Mouse (Mus musculus): Measurements from ENCODE around the gene Ss18l1.

The Ss18l1 gene

DNA sequence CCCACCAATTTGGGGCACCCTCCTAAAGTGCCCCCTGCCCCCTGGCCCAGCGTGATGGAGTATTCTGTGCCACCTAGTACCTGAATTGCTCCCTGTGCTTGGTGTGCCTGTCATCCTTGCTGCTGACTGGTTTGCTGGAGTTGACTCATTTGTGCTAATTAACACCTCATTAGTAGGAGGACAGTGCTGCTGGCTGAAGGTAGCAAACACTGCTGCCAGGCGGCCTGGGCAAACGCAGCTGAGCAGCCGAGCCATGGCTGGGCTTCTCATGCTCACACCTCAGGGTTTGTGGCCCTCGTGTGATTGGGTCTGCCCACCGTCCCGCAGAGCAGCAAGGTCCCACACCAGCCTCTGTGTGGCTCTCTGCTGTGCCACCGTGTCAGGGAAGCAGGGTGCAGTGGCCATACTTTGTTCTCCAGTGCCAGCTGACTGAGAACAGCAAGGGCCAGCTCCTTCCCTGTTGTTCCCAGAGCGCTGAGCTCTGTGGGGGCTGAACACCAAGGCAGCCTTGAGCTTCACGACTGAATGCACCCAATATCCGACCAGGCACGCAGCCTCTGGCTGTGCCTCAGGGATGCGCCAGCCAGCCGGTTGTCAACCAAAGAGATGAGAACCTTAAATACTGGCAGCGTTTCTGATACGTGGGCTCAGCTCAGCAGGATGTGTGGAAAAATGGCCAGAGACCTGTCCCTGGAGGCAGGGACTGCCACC is 43.8 kb downstream of the Ss18l1 start:
- no peak for DNase-seq (ENCODE audit: low spot score)

DNA sequence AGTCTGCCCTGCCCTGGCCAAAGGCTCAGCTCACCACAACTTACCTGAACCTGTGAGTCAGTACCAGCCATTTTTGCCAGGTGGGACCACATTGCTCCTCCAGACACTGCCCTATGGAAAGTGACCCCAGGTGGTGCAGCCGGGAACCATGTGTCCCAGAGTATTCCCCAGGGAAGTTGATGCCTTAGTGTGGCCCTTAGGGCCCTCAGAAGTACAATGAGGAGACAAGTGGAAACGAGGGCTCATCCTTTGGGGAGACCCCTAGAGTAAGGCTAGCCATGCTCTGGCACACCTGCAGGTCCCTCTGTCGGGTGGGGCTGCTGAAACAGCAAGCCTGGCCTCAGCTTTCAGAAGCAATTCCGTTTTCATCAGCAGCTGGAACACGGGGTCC is 44.3 kb downstream of the Ss18l1 start:
- DNase-seq (ENCODE audit: low spot score), result no peak

DNA sequence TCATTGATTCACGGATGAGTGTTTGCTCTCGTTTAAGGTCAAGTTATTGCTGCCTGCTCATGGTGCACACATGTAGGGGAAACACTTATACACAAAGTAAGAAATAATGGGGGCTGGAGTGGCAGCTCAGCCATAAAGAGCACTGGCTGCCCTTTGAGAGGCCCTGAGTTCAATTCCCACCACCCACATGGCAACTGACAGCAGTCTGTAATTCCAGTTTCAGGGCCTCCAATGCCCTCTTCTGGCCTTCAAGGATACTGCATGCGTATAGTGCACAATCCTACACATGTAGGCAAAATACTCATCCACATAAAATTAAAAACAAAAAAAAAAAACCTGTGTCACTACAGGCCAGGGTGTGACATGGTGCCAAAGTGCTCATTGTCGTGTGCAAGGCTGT is 45.2 kb downstream of the Ss18l1 start:
- DNase-seq (ENCODE audit: low spot score), result no peak

DNA sequence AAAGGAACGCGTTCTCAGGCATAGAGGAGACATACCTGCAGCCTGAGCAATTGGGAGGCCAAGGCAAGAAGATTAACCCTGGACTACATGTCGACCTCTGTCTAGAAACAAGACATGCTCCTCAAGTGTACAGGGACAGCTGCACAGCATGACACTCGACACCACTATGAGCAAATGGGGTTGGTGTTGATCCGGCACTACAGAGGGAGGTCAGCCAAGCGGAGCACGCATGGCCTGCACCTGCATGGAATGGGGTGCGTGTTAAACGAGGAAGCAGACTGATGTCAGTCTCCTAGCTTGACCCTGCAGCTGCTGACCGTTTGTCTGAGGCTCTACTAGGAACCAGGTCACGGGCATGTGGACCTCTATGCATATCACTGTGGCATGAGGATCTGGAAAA is 48.0 kb downstream of the Ss18l1 start:
- DNase-seq (ENCODE audit: low spot score), result no peak

DNA sequence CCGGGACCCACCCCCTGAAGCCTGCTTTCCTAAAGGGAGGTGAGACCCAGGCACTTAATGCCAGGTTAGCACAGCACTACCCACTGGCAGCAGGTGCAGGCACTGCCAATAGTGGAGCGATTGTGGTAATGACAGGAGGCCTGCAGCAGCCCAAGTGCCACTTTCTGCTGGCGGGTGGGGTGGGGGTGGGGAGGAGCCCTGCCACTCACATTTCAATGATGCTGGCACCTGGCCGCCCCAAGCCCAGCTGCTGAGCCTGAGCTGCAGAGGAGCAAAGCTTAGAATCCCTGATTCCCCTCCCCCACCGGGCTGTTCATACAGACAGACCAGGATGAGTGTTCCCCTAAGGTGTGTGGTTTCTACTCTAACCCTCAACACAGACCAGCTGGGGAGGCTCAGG is 53.4 kb downstream of the Ss18l1 start:
- DNase-seq (ENCODE audit: low spot score), result no peak

DNA sequence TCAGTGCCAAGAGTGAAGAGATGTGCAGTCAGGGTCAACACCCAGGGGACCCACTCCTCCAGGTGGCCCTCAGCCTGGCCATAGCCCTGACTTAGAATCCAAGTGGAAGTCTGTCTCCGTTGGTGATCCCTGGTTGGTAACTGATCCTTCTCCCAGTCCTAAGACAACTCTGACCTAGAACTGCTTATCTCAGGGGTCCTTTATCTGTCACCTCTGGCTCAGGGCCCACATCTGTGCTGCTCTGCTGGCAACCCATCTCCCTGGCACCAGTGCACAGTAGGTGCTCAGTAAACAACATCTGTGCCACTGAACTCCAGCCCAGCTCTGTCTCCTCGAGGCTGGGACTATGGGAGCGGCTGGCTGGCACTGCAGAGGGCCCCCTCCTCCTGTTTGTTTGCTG is 55.3 kb downstream of the Ss18l1 start:
- DNase-seq (ENCODE audit: low spot score), result no peak

DNA sequence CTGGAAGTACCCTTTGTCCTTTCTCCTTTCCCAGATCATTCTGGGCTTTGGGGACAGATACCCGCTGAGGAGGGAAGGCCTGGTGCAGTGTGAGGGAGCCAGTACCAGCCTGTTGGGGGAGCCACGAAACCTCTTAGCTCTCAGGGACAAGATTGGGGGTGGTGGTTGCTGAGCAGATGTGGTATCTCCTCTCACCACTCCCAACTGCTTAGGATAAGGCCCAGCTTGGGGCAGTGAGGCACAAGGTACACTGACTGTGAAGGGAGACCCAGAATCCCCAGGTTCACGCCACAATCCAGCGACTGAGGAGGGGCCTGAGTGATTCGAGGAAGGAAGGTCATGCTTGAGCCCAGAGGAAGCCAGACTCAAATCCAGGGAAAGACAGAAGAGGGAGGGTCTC is 55.9 kb downstream of the Ss18l1 start:
- no peak for DNase-seq (ENCODE audit: low spot score)

GRCm38 (mm10) chr2:180099529-180099928 is 57.2 kb downstream of the Ss18l1 start:
- DNase-seq (ENCODE audit: low spot score), result no peak

- DNase-seq (ENCODE audit: low spot score), result no peak
These were observed 61.1 kb downstream of the Ss18l1 start for GRCm38 (mm10) chr2:180103151-180103977.

DNA sequence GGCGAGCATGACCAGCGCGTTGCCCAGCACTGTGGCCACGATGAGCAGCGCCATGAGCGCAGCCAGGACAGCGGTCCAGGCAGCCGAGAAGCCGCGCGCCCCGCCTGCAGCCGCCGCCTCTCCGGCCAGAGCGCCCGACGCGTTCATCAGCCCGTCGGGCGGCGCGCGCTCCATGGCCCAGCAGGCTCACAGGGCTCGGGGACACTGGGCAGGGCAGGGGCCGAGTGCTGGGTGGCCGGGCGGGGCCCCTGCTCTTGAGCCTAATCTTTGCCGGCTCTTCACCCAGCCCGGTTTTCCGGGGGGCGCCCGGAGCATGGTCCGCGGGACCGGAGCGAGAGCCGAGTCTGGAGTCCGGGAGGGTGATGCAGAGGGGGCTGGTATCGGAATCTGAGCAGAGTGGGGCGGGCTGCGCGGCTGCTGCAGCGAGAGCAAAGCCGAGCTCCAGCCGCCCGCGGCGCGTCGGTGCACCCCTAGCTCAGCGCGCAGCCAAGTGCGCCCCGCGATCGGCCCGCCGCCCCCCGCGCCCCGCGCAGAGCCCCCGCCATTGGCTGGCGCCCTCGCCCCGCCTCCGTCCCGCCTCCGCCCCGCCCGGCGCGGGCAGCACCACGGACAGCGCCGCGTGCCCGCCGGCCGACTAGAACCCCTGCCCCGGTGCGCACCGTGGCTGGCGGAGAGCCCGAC is 61.8 kb downstream of the Ss18l1 start, which contains the start of gene Hrh3:
Hrh3 (minus strand) TSS at position 511 of the 681 bp plus-strand sequence.
- DNase-seq (ENCODE audit: low spot score), result peak; percentile 52

- DNase-seq (ENCODE audit: low spot score), result no peak
These were observed 62.5 kb downstream of the Ss18l1 start for GRCm38 (mm10) chr2:180104659-180105377.

GRCm38 (mm10) chr2:180105441-180106190 is 63.3 kb downstream of the Ss18l1 start:
- no peak for DNase-seq (ENCODE audit: low spot score)

DNA sequence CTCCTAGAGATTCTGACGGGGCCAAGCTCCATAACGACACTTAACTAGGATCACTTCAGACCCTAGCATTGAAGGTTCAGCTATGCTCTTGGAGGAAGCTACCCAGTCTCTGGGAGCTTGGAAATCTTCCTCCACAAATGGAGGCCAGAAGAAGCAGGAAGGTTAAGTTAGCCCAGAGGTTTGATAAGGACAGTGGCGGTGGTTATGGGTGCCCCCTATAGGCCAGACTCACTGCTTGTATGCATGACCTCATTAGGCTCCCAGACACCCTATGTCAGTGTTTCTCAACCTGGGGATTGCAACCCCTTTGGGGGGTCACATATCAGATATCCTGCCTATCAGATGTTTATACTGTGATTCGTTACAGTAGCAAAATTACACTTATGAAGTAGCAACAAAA is 64.8 kb downstream of the Ss18l1 start:
- no peak for DNase-seq (ENCODE audit: low spot score)

DNA sequence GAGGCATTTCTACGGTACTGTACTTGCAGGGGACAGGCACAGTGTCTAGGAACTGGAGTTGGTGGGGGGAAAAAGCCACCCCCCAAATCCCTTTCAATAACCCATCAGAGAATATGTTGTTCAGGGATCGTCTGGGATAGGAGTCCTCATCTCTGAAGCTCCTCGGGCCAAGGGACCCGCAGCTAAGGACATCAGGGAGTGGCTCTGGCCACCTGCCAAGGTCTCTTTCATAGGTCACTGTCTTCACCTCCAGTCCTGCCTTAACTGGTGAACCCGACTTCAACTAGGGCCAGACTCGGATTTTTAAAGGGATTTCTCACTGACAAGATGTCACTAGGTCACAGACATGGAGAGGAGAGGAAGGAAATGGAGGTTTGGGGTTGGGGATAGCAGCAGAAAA is 66.0 kb downstream of the Ss18l1 start:
- DNase-seq (ENCODE audit: low spot score), result no peak

DNA sequence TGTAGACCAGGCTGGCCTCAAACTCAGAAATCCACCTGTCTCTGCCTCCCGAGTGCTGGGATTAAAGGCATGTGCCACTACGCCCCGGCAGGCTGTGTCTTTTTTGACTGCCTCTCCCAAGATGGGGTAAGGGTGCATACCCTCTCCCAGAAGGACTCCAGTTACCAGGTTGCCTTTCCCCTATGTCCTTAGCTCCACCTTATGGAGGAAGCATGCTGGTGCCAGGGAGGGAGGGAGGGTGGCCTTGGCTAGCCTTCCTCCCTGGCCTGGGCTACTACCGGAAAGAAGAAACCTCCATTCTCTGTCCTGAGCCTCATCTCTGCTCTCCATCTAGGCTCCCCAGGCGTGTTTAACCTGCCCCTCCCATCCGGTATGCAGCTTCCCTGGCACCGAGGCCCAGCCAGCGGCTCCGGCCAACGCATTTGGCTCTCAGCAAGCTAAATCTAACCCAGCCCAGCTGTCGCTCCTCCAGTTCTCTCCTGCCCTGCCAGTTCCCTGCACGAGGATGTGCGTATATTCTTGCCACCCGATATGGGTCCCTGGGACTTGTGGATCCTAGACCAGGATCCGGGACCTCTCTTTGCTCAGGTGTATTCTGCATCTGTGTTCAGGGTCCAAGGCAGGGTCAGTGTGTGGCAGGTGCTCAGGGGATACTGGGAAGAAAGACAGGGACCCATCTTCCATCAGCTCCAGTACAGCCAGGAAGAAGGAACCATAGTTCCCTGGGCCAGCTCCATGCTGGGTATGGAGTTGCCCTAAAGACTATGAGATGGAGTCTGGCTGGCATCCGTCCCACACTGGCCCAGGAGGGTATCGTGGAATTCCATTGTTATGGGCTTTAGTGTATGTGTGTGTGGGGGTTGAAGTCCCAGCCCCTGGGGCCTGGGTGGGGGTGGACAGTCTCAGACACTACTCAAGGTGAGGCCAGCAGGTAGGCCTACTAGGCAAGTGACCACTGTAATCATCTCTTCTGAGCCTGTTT is 71.9 kb downstream of the Ss18l1 start:
- no peak for DNase-seq (ENCODE audit: low spot score)

DNA sequence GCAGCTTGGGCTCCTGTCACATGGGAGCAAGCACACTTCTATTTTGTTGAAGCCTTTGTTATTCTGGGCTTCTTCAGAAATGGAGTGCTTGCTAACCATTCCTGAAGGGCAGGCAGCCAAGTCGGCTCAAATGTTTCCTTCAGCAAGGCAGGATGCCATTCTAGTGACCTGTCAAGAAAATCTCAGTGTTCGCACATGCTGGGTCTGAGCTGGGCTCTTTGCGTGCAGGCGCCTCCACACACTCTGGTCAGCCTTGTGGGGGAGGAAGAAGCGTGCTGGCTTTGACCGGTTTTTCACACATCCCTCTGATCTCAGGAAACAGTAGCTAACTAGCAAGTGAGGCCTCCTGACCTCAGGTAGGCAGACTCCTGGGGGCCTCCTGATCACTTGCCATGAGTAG is 73.0 kb downstream of the Ss18l1 start:
- no peak for DNase-seq (ENCODE audit: low spot score)

- DNase-seq (ENCODE audit: low spot score), result no peak
These were observed 73.8 kb downstream of the Ss18l1 start for GRCm38 (mm10) chr2:180116081-180116493.

DNA sequence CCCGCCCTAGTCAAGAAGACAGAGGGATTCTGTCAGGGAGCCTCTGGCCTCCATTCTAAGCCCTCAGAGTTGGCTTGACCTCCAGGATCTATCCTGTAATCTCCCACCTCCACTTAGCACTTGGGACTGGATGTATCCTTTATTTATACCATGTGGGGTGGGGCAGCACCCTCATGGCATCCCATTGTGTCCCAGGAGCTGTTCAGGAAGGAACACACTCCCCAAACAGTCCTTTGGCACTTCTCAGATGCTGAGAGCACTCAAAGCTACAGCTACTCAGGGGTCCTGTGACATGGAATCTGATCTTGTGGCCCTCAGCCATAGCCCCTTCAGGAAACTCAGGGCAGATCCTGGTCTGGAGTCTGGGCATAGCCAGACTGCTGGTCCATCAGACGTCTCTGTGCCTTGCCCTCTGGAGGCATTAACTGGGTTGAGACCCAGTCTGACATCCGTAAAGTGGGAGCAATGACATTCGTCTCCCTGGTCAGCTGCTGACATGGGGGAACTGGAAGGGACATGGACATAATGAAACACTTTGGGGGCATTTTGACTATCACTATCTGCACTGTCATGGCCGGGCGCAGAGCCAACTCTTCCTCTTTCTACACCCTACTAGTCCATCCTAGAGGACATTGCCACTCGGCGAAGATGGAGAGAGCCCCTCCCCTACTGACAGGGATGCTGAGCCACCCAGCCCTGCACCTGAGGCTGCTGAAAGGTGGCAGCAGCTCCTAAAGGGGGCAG is 74.6 kb downstream of the Ss18l1 start:
- no peak for DNase-seq (ENCODE audit: low spot score)

DNA sequence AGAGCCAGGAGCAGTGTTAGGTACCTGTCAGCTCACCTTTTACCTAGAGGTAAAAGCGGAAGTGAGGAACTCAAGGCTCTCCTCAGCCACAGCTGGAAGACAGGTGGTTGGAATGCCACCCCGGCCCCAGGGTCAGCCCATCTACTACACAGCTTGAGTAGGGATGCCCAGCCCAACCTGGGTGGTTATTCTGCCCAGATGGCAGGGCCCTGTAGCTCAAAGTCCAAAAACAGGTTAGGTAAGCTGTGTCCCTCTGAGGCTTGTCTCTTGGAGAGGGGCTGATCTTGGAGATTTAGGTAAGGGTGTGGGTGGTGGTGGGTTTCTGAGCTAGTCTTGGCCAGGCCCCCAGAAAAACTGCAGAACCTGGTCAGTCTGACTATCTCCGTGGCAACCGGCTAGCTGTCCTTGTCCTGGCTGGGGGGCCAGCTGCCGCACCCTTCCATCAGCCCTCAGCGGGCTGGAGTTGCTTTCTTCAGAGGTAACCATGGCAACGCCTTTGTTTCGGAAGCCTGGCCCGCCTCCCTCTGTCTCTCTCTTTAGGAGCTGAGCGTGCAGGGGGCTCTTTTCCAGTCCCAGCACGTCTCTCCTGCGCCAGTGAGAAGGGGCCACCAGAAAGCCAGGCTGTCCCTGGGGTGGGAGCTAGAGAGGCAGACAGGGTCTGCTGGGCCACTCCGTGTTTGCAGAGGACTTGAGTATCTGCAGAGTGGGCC is 75.3 kb downstream of the Ss18l1 start:
- DNase-seq (ENCODE audit: low spot score), result peak; percentile 48

Data from testis, postnatal 14 days (tissue).